Mouse (Mus musculus) forebrain, postnatal 0 days (tissue): ENCODE measurements around the gene Sec22a. TPM values are rescaled to one million over a fixed set of nuclear protein-coding genes. Genes with fewer than 3 reads are reported as not detected.
A peak's percentile ranks its signal among the peaks of the same experiment; 100 is the strongest.

Experiments used
- ATAC-seq: fragments of 200-750 bp; cut with Nextera tagmentation; 2 replicates; pipeline ENCODE4 v1.8.0; 2017; ENCODE audit warnings: mild to moderate bottlenecking, moderate library complexity
- DNase-seq: peaks from one replicate; pipeline ENCODE4 v3.0.0-alpha.2; 2015
- H3K27ac ChIP-seq: fragments of 300-500 bp; sonication (generic); 2 replicates; pipeline ENCODE4 v1.5.1; 2014; ENCODE audit warnings: low read depth, mild to moderate bottlenecking, antibody characterized with exemption, low read length, moderate library complexity, mixed read lengths
- H3K27me3 ChIP-seq: fragments of 300-500 bp; sonication (generic); 2 replicates; pipeline ENCODE4 v1.6.1; 2014; ENCODE audit warnings: mild to moderate bottlenecking, low read length, mixed read lengths; ENCODE audit not compliant: insufficient read depth
- H3K36me3 ChIP-seq: fragments of 300-500 bp; sonication (generic); 2 replicates; pipeline ENCODE4 v1.6.1; 2014; ENCODE audit warnings: mild to moderate bottlenecking, moderate library complexity; ENCODE audit not compliant: insufficient read depth
- H3K4me1 ChIP-seq: fragments of 300-500 bp; sonication (generic); 2 replicates; pipeline ENCODE4 v1.6.1; 2014; ENCODE audit warnings: antibody characterized with exemption; ENCODE audit not compliant: insufficient read depth
- H3K4me2 ChIP-seq: fragments of 300-500 bp; sonication (generic); 2 replicates; pipeline ENCODE4 v1.6.1; 2014; ENCODE audit warnings: low read depth, mild to moderate bottlenecking, moderate library complexity
- H3K4me3 ChIP-seq: fragments of 300-500 bp; sonication (generic); 2 replicates; pipeline ENCODE4 v1.5.1; 2014; ENCODE audit warnings: low read depth, low read length, mixed read lengths
- H3K9ac ChIP-seq: fragments of 300-500 bp; sonication (generic); 2 replicates; pipeline ENCODE4 v1.6.1; 2014; ENCODE audit warnings: mild to moderate bottlenecking
- H3K9me3 ChIP-seq: fragments of 300-500 bp; sonication (generic); 2 replicates; pipeline ENCODE4 v1.6.1; 2016; ENCODE audit warnings: low read length
- CTCF ChIP-seq: sonication (generic); IDR thresholded peaks from 2 replicates; pipeline ENCODE4 v1.5.1; 2016; ENCODE audit warnings: antibody characterized with exemption, control low read depth, low read depth
- WGBS: fragments of 180-500 bp; shearing (Covaris S2); extraction: QIAGEN DNeasy Blood & Tissue Kit; methylation state at CpG from one replicate; pipeline ENCODE4 v1.1.7; 2014; 5-methylcytosine and 5-hydroxymethylcytosine counted together
- polyA plus RNA-seq: library from polyadenylated mRNA; unstranded; fragments of >200 nt; fragmentation: Nextera tagmentation; extraction: Ambion mirVana; gene quantifications from 2 replicates; pipeline ENCODE4 v1.2.1, GENCODE M21; 2015
- total RNA-seq: library from RNA; depleted of rRNA; stranded (reverse); fragments of >200 nt; gene quantifications from 2 replicates; pipeline ENCODE4 v1.2.3, GENCODE M21; 2014

Gene Sec22a
- total and polyA plus RNA-seq, 2 experiments from 2014 or later: 30.0 to 45.6 TPM

GRCm38 (mm10) chr16:35330451-35330850, 33.3 kb downstream of the Sec22a start:
- no peak overlapping the region for H3K4me3 ChIP-seq
- H3K36me3 ChIP-seq: peaks cover 7% of the 10 kb centered on the region; the same call in 1 of the 2 replicates
- H3K27me3 ChIP-seq: no peaks in the 10 kb centered on the region
- H3K27ac ChIP-seq: no peak overlapping the region
- no peak overlapping the region for H3K4me2 ChIP-seq
- DNase-seq: no peak
- TF ChIP-seq CTCF: no peak
- no peaks in the 10 kb centered on the region for H3K9me3 ChIP-seq
- H3K9ac ChIP-seq: no peak overlapping the region
- ATAC-seq: no peak
- WGBS: 16% methylated on average over 1 of the region's 1 CpGs
- H3K4me1 ChIP-seq: no peaks in the 10 kb centered on the region

GRCm38 (mm10) chr16:35319773-35320172, 43.9 kb downstream of the Sec22a start:
- no peak for TF ChIP-seq CTCF
- 44% methylated on average over 2 of the region's 2 CpGs for WGBS
- Histone ChIP-seq H3K9me3 (no peaks in the 10 kb centered on the region), H3K27me3 (no peaks in the 10 kb centered on the region), H3K36me3 (no peaks in the 10 kb centered on the region), H3K4me1 (no peaks in the 10 kb centered on the region), H3K9ac (no peak overlapping the region), H3K4me3 (no peak overlapping the region), H3K27ac (no peak overlapping the region), H3K4me2 (no peak overlapping the region)
- ATAC-seq: 0 out of 2 replicates have a peak, but pooled peaks have one; percentile 5
- no peak for DNase-seq

- Histone ChIP-seq H3K4me3 (no peak overlapping the region), H3K36me3 (no peaks in the 10 kb centered on the region), H3K4me1 (no peaks in the 10 kb centered on the region), H3K9ac (no peak overlapping the region), H3K9me3 (no peaks in the 10 kb centered on the region), H3K4me2 (no peak overlapping the region), H3K27me3 (no peaks in the 10 kb centered on the region), H3K27ac (no peak overlapping the region)
- WGBS: 13% methylated on average over 4 of the region's 4 CpGs
- peak; percentile 83 for TF ChIP-seq CTCF
- DNase-seq (peak; percentile 74), ATAC-seq (peak; percentile 87)
Observed at GRCm38 (mm10) chr16:35319335-35319734, 44.4 kb downstream of the Sec22a start.

GRCm38 (mm10) chr16:35318397-35318796, 45.3 kb downstream of the Sec22a start:
- ATAC-seq (no peak), DNase-seq (no peak)
- TF ChIP-seq CTCF: no peak
- Histone ChIP-seq H3K36me3 (peaks cover 4% of the 10 kb centered on the region; the same call in 1 of the 2 replicates), H3K27me3 (no peaks in the 10 kb centered on the region), H3K9me3 (no peaks in the 10 kb centered on the region), H3K9ac (no peak overlapping the region), H3K4me2 (no peak overlapping the region), H3K4me3 (no peak overlapping the region), H3K4me1 (no peaks in the 10 kb centered on the region), H3K27ac (no peak overlapping the region)
- WGBS: 83% methylated on average over 6 of the region's 6 CpGs

GRCm38 (mm10) chr16:35317460-35317859, 46.3 kb downstream of the Sec22a start:
- Histone ChIP-seq H3K4me3 (no peak overlapping the region), H3K27ac (no peak overlapping the region), H3K9me3 (no peaks in the 10 kb centered on the region), H3K9ac (no peak overlapping the region), H3K4me1 (no peaks in the 10 kb centered on the region), H3K27me3 (no peaks in the 10 kb centered on the region), H3K4me2 (no peak overlapping the region), H3K36me3 (peaks cover 4% of the 10 kb centered on the region; the same call in 1 of the 2 replicates)
- DNase-seq (no peak), ATAC-seq (no peak)
- TF ChIP-seq CTCF: no peak
- WGBS: 83% methylated on average over 5 of the region's 5 CpGs

- H3K4me2 ChIP-seq: no peak overlapping the region
- no peaks in the 10 kb centered on the region for H3K9me3 ChIP-seq
- no peak overlapping the region for H3K9ac ChIP-seq
- ATAC-seq (no peak), DNase-seq (no peak)
- H3K27ac ChIP-seq: no peak overlapping the region
- H3K4me1 ChIP-seq: no peaks in the 10 kb centered on the region
- no peak overlapping the region for H3K4me3 ChIP-seq
- H3K36me3 ChIP-seq: peaks cover 4% of the 10 kb centered on the region; the same call in 1 of the 2 replicates
- TF ChIP-seq CTCF: no peak
- no peaks in the 10 kb centered on the region for H3K27me3 ChIP-seq
Observed at GRCm38 (mm10) chr16:35316856-35317264, 46.9 kb downstream of the Sec22a start.

- no peak for TF ChIP-seq CTCF
- peaks cover 4% of the 10 kb centered on the region; the same call in 1 of the 2 replicates for H3K36me3 ChIP-seq
- no peak overlapping the region for H3K4me2 ChIP-seq
- H3K9ac ChIP-seq: no peak overlapping the region
- H3K4me3 ChIP-seq: no peak overlapping the region
- H3K27me3 ChIP-seq: no peaks in the 10 kb centered on the region
- no peaks in the 10 kb centered on the region for H3K4me1 ChIP-seq
- no peaks in the 10 kb centered on the region for H3K9me3 ChIP-seq
- DNase-seq: no peak
- H3K27ac ChIP-seq: no peak overlapping the region
- ATAC-seq: no peak
- 32% methylated on average over 3 of the region's 3 CpGs for WGBS
Observed at GRCm38 (mm10) chr16:35315496-35315895, 48.2 kb downstream of the Sec22a start.

GRCm38 (mm10) chr16:35311586-35311985, 52.1 kb downstream of the Sec22a start:
- no peak overlapping the region for H3K4me2 ChIP-seq
- no peak overlapping the region for H3K9ac ChIP-seq
- H3K27me3 ChIP-seq: no peaks in the 10 kb centered on the region
- no peaks in the 10 kb centered on the region for H3K4me1 ChIP-seq
- 27% methylated on average over 8 of the region's 8 CpGs for WGBS
- H3K36me3 ChIP-seq: peaks cover 4% of the 10 kb centered on the region; the same call in 1 of the 2 replicates
- ATAC-seq (peak; percentile 73), DNase-seq (peak; percentile 25)
- no peak for TF ChIP-seq CTCF
- no peak overlapping the region for H3K27ac ChIP-seq
- no peak overlapping the region for H3K4me3 ChIP-seq
- H3K9me3 ChIP-seq: no peaks in the 10 kb centered on the region
